Mouse (Mus musculus) spleen, adult 2 months (tissue): ENCODE measurements around the gene Gm28827. TPM values are rescaled to one million over a fixed set of nuclear protein-coding genes. Genes with fewer than 3 reads are reported as not detected.
"Not testable (repeated sequence)": the region's sequence is repeated elsewhere in the genome, so short reads cannot be mapped to it uniquely, and the experiment has no call there.

ENCODE experiments used
- DNase-seq, 2 experiments: peaks; one replicate each; pipeline versions ENCODE4 v3.0.0 to v3.0.0-alpha.2; 2012 to 2021; ENCODE audit warnings: low spot score in 2 of 2, low read depth in 1 of 2
- H3K27ac ChIP-seq: fragments of 200-500 bp; 2 replicates; pipeline ENCODE4 v1.5.1; 2012; ENCODE audit warnings: low read length, inconsistent platforms; ENCODE audit not compliant: insufficient read depth
- H3K27me3 ChIP-seq: fragments of 200-500 bp; 2 replicates; pipeline ENCODE4 v1.6.1; 2012; ENCODE audit warnings: mild to moderate bottlenecking, moderate library complexity, low read length, inconsistent platforms; ENCODE audit not compliant: control insufficient read depth, insufficient read depth
- H3K36me3 ChIP-seq: fragments of 200-500 bp; 2 replicates; pipeline ENCODE4 v1.6.1; 2012; ENCODE audit warnings: mild to moderate bottlenecking, low read length, inconsistent platforms; ENCODE audit not compliant: control insufficient read depth, insufficient read depth
- H3K4me1 ChIP-seq: fragments of 200-500 bp; 2 replicates; pipeline ENCODE4 v1.6.1; 2011; ENCODE audit warnings: inconsistent platforms; ENCODE audit not compliant: control insufficient read depth, insufficient read depth, insufficient read length
- H3K4me3 ChIP-seq: fragments of 200-500 bp; 2 replicates; pipeline ENCODE4 v1.5.1; 2011; ENCODE audit warnings: mild to moderate bottlenecking, inconsistent platforms; ENCODE audit not compliant: insufficient read depth, insufficient read length; ENCODE audit errors: extremely low read depth
- WGBS: fragments of 180-500 bp; shearing (Covaris S2); methylation state at CpG from one replicate; pipeline ENCODE4 v1.1.7; 2018; 5-methylcytosine and 5-hydroxymethylcytosine counted together
- polyA plus RNA-seq: library from polyadenylated mRNA; depleted of rRNA; stranded (reverse); fragments of >200 nt; gene quantifications from 2 replicates; pipeline ENCODE4 v1.2.3, GENCODE M21; 2012; rRNA removed

Gene Gm28827
- polyA plus RNA-seq: not detected in 2 replicates

DNA sequence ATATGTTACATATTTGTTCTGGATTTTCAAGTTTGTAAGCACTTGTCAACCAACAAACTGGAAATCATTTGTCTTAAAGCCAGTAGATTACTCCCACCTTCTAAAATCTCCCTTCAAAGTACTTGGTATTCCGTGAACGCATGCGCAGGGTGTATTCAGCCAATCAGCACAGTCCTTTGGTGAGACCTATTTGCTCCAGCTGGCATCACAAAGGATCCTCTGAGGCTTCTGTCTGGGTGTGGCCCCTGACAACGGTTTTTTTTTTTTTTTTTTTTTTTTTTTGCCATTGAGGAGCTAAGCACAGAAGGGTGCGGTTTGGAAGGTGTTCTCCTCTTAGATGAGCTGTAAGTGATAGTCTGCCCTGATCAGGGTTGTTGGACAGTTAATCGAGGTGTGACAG lies at the start of gene Gm28827:
TSS of gene Gm28827 (plus strand) at position 301 of the 400 bp plus-strand sequence.
- WGBS: no CpG with 5 or more reads among the region's 6 CpGs
- DNase-seq, H3K4me3 ChIP-seq, H3K36me3 ChIP-seq, H3K27me3 ChIP-seq, H3K27ac ChIP-seq, H3K4me1 ChIP-seq: not testable (repeated sequence)
